Mouse (Mus musculus) ES-Bruce4 (cell line): ENCODE data around the gene Tal1.

Experiments
- EP300 ChIP-seq: IDR thresholded peaks from 2 replicates; pipeline ENCODE4 v1.6.1; 2011; ENCODE audit warnings: low read depth, low read length; ENCODE audit not compliant: insufficient read depth
- POLR2A ChIP-seq: IDR thresholded peaks from one replicate; pipeline ENCODE4 v1.8.1; 2011; ENCODE audit warnings: low read length; ENCODE audit not compliant: insufficient read depth

GRCm38 (mm10) chr4:115095671-115096434 lies 39.6 kb downstream of the Tal1 start:
- no peak for TF ChIP-seq EP300
- TF ChIP-seq POLR2A, result no peak
